Mouse (Mus musculus): Measurements from ENCODE around the gene Podxl2. TPM values are rescaled to one million over a fixed set of nuclear protein-coding genes. Genes with fewer than 3 reads are reported as not detected.

The Podxl2 gene
- total RNA-seq, 2 experiments from 2014 or later, result 48.5 to 55.1 TPM

- Histone ChIP-seq H3K4me3 (no peak overlapping the region), H3K27ac (0 out of 2 replicates have a peak overlapping the region, but pooled peaks have one; percentile 7)
- no peak for DNase-seq
- no peak for TF ChIP-seq CTCF (IDR thresholded peaks at IDR 0.05)
- intact Hi-C loops (cut with DNase I), result no loop called here
Observed at GRCm38 (mm10) chr6:88794561-88794971, 80.3 kb downstream of the Podxl2 start.

GRCm38 (mm10) chr6:88793872-88794271 lies 81.0 kb downstream of the Podxl2 start:
- Histone ChIP-seq H3K4me3 (no peak overlapping the region), H3K27ac (no peak overlapping the region)
- DNase-seq, result no peak
- intact Hi-C loops (cut with DNase I), result no loop called here
- no peak for TF ChIP-seq CTCF (IDR thresholded peaks at IDR 0.05)

GRCm38 (mm10) chr6:88793243-88793642 lies 81.6 kb downstream of the Podxl2 start:
- H3K4me3 ChIP-seq, result no peak overlapping the region
- DNase-seq, result no peak
- intact Hi-C loops (cut with DNase I), result no loop called here
- peak overlapping the region; percentile 38; the same call in 1 of the 2 replicates for H3K27ac ChIP-seq
- TF ChIP-seq CTCF (IDR thresholded peaks at IDR 0.05), result no peak

Other genes starting within 250 kb of the Podxl2 start
- 10 to 100 TPM; 71.2 to 96.1 TPM for gene Kbtbd12, start 237.1 kb downstream of the Podxl2 start, total RNA-seq (2021)
- gene Mgll, start 150.6 kb downstream of the Podxl2 start, total RNA-seq (2021), result 10 to 100 TPM; 22.5 to 46.8 TPM
- 10 to 100 TPM; 16.9 to 22.7 TPM for gene Abtb1, start 33.1 kb downstream of the Podxl2 start, total RNA-seq (2021)
- gene Mcm2, start 23.7 kb upstream of the Podxl2 start, total RNA-seq (2021), result 1 to 10 TPM; 6.6 to 7.5 TPM
- 10 to 100 TPM; 25.5 to 26.1 TPM for gene Tpra1, start 27.2 kb upstream of the Podxl2 start, total RNA-seq (2021)

Data from gastrocnemius, adult 2 months (tissue).